Mouse (Mus musculus): ENCODE data around the gene Cib4. TPM values are rescaled to one million over a fixed set of nuclear protein-coding genes. Genes with fewer than 3 reads are reported as not detected.

Cib4 gene
- polyA plus RNA-seq, 1 experiment from 2014 or later, result not detected

- H3K9ac ChIP-seq (ENCODE audit: low read length), result no peak overlapping the region
- H3K4me3 ChIP-seq (ENCODE audit: control insufficient read depth in 1 of 2, insufficient read depth in 1 of 2, low read depth in 1 of 2, low read length in 2 of 2), result no peak overlapping the region
- H3K4me1 ChIP-seq (ENCODE audit: control insufficient read depth in 2 of 2, insufficient read depth in 2 of 2, low read length in 2 of 2), result peaks cover 12 to 15% of the 10 kb centered on the region in 2 experiments
- no peaks in the 10 kb centered on the region for H3K9me3 ChIP-seq (ENCODE audit: control insufficient read depth, low read length)
- H3K4me2 ChIP-seq (ENCODE audit: low read length), result no peak overlapping the region
- ATAC-seq (ENCODE audit: insufficient number of reproducible peaks, insufficient read depth, low FRiP score, low read depth), result no peak
- H3K27ac ChIP-seq (replicated peaks in 1 of 2; ENCODE audit: control insufficient read depth in 1 of 2, insufficient read depth in 1 of 2, low read depth in 2 of 2, low read length in 2 of 2), result no peak overlapping the region
- no peaks in the 10 kb centered on the region for H3K36me3 ChIP-seq (ENCODE audit: control insufficient read depth, insufficient read depth, low read length)
- WGBS, result 86% methylated on average over 8 of the region's 8 CpGs
- no peaks in the 10 kb centered on the region for H3K27me3 ChIP-seq (ENCODE audit: control insufficient read depth, insufficient read depth, low read length)
Measured at GRCm38 (mm10) chr5:30551022-30551638, 5.5 kb upstream of the Cib4 start.

- Histone ChIP-seq H3K4me3 (ENCODE audit: control insufficient read depth in 1 of 2, insufficient read depth in 1 of 2, low read depth in 1 of 2, low read length in 2 of 2) (no peak overlapping the region), H3K4me2 (ENCODE audit: low read length) (no peak overlapping the region), H3K27me3 (ENCODE audit: control insufficient read depth, insufficient read depth, low read length) (no peaks in the 10 kb centered on the region), H3K4me1 (ENCODE audit: control insufficient read depth in 2 of 2, insufficient read depth in 2 of 2, low read length in 2 of 2) (peaks cover 12 to 14% of the 10 kb centered on the region in 2 experiments), H3K9ac (ENCODE audit: low read length) (no peak overlapping the region), H3K36me3 (ENCODE audit: control insufficient read depth, insufficient read depth, low read length) (no peaks in the 10 kb centered on the region), H3K9me3 (ENCODE audit: control insufficient read depth, low read length) (no peaks in the 10 kb centered on the region), H3K27ac (replicated peaks in 1 of 2; ENCODE audit: control insufficient read depth in 1 of 2, insufficient read depth in 1 of 2, low read depth in 2 of 2, low read length in 2 of 2) (no peak overlapping the region)
- 58% methylated on average over 9 of the region's 9 CpGs for WGBS
- no peak; the same call in 1 of the 2 replicates for ATAC-seq (ENCODE audit: insufficient number of reproducible peaks, insufficient read depth, low FRiP score, low read depth)
Measured at GRCm38 (mm10) chr5:30550334-30551021, 4.8 kb upstream of the Cib4 start.

- Histone ChIP-seq H3K4me1 (ENCODE audit: control insufficient read depth in 2 of 2, insufficient read depth in 2 of 2, low read length in 2 of 2) (peaks cover 9 to 15% of the 10 kb centered on the region in 2 experiments; a peak in 3 of 4 replicates), H3K4me3 (ENCODE audit: control insufficient read depth in 1 of 2, insufficient read depth in 1 of 2, low read depth in 1 of 2, low read length in 2 of 2) (no peak overlapping the region), H3K27ac (replicated peaks in 1 of 2; ENCODE audit: control insufficient read depth in 1 of 2, insufficient read depth in 1 of 2, low read depth in 2 of 2, low read length in 2 of 2) (no peak overlapping the region), H3K9ac (ENCODE audit: low read length) (no peak overlapping the region), H3K27me3 (ENCODE audit: control insufficient read depth, insufficient read depth, low read length) (no peaks in the 10 kb centered on the region), H3K9me3 (ENCODE audit: control insufficient read depth, low read length) (no peaks in the 10 kb centered on the region), H3K4me2 (ENCODE audit: low read length) (no peak overlapping the region), H3K36me3 (ENCODE audit: control insufficient read depth, insufficient read depth, low read length) (no peaks in the 10 kb centered on the region)
- no peak for ATAC-seq (ENCODE audit: insufficient number of reproducible peaks, insufficient read depth, low FRiP score, low read depth)
- 74% methylated on average over 2 of the region's 2 CpGs for WGBS
Measured at GRCm38 (mm10) chr5:30548681-30549080, 3.0 kb upstream of the Cib4 start.

- peaks cover 8 to 11% of the 10 kb centered on the region in 2 experiments; a peak in 3 of 4 replicates for H3K4me1 ChIP-seq (ENCODE audit: control insufficient read depth in 2 of 2, insufficient read depth in 2 of 2, low read length in 2 of 2)
- no peaks in the 10 kb centered on the region for H3K27me3 ChIP-seq (ENCODE audit: control insufficient read depth, insufficient read depth, low read length)
- ATAC-seq (ENCODE audit: insufficient number of reproducible peaks, insufficient read depth, low FRiP score, low read depth), result no peak
- H3K4me2 ChIP-seq (ENCODE audit: low read length), result no peak overlapping the region
- no peak overlapping the region for H3K4me3 ChIP-seq (ENCODE audit: control insufficient read depth in 1 of 2, insufficient read depth in 1 of 2, low read depth in 1 of 2, low read length in 2 of 2)
- H3K9me3 ChIP-seq (ENCODE audit: control insufficient read depth, low read length), result no peaks in the 10 kb centered on the region
- no peak overlapping the region for H3K9ac ChIP-seq (ENCODE audit: low read length)
- H3K27ac ChIP-seq (replicated peaks in 1 of 2; ENCODE audit: control insufficient read depth in 1 of 2, insufficient read depth in 1 of 2, low read depth in 2 of 2, low read length in 2 of 2), result 0 out of 4 replicates have a peak overlapping the region, but pooled peaks of 1 of the 2 experiments have one; percentile 24
- H3K36me3 ChIP-seq (ENCODE audit: control insufficient read depth, insufficient read depth, low read length), result no peaks in the 10 kb centered on the region
- 19% methylated on average over 7 of the region's 7 CpGs for WGBS
Measured at GRCm38 (mm10) chr5:30536051-30536570, 9.5 kb downstream of the Cib4 start.

GRCm38 (mm10) chr5:30534637-30535036 is 11.0 kb downstream of the Cib4 start:
- WGBS, result 77% methylated on average over 6 of the region's 6 CpGs
- Histone ChIP-seq H3K27me3 (ENCODE audit: control insufficient read depth, insufficient read depth, low read length) (no peaks in the 10 kb centered on the region), H3K9ac (ENCODE audit: low read length) (no peak overlapping the region), H3K4me3 (ENCODE audit: control insufficient read depth in 1 of 2, insufficient read depth in 1 of 2, low read depth in 1 of 2, low read length in 2 of 2) (no peak overlapping the region), H3K27ac (replicated peaks in 1 of 2; ENCODE audit: control insufficient read depth in 1 of 2, insufficient read depth in 1 of 2, low read depth in 2 of 2, low read length in 2 of 2) (no peak overlapping the region), H3K9me3 (ENCODE audit: control insufficient read depth, low read length) (no peaks in the 10 kb centered on the region), H3K4me2 (ENCODE audit: low read length) (no peak overlapping the region), H3K36me3 (ENCODE audit: control insufficient read depth, insufficient read depth, low read length) (no peaks in the 10 kb centered on the region), H3K4me1 (ENCODE audit: control insufficient read depth in 2 of 2, insufficient read depth in 2 of 2, low read length in 2 of 2) (peaks cover 8 to 11% of the 10 kb centered on the region in 2 experiments; a peak in 3 of 4 replicates)
- ATAC-seq (ENCODE audit: insufficient number of reproducible peaks, insufficient read depth, low FRiP score, low read depth), result no peak

- H3K27ac ChIP-seq (replicated peaks in 1 of 2; ENCODE audit: control insufficient read depth in 1 of 2, insufficient read depth in 1 of 2, low read depth in 2 of 2, low read length in 2 of 2), result no peak overlapping the region
- H3K9ac ChIP-seq (ENCODE audit: low read length), result no peak overlapping the region
- no peak for ATAC-seq (ENCODE audit: insufficient number of reproducible peaks, insufficient read depth, low FRiP score, low read depth)
- WGBS, result 39% methylated on average over 4 of the region's 4 CpGs
- H3K9me3 ChIP-seq (ENCODE audit: control insufficient read depth, low read length), result no peaks in the 10 kb centered on the region
- H3K4me2 ChIP-seq (ENCODE audit: low read length), result no peak overlapping the region
- no peak overlapping the region for H3K4me3 ChIP-seq (ENCODE audit: control insufficient read depth in 1 of 2, insufficient read depth in 1 of 2, low read depth in 1 of 2, low read length in 2 of 2)
- H3K4me1 ChIP-seq (ENCODE audit: control insufficient read depth in 2 of 2, insufficient read depth in 2 of 2, low read length in 2 of 2), result peaks cover 2 to 5% of the 10 kb centered on the region in 2 experiments; a peak in 3 of 4 replicates
- no peaks in the 10 kb centered on the region; the same call in 1 of the 2 replicates for H3K27me3 ChIP-seq (ENCODE audit: control insufficient read depth, insufficient read depth, low read length)
- no peaks in the 10 kb centered on the region for H3K36me3 ChIP-seq (ENCODE audit: control insufficient read depth, insufficient read depth, low read length)
Measured at GRCm38 (mm10) chr5:30528906-30529305, 16.7 kb downstream of the Cib4 start.

- H3K4me1 ChIP-seq (ENCODE audit: control insufficient read depth in 2 of 2, insufficient read depth in 2 of 2, low read length in 2 of 2), result peaks cover 2 to 5% of the 10 kb centered on the region in 2 experiments; a peak in 3 of 4 replicates
- 73% methylated on average over 5 of the region's 5 CpGs for WGBS
- H3K4me3 ChIP-seq (ENCODE audit: control insufficient read depth in 1 of 2, insufficient read depth in 1 of 2, low read depth in 1 of 2, low read length in 2 of 2), result no peak overlapping the region
- no peaks in the 10 kb centered on the region for H3K9me3 ChIP-seq (ENCODE audit: control insufficient read depth, low read length)
- no peaks in the 10 kb centered on the region; the same call in 1 of the 2 replicates for H3K27me3 ChIP-seq (ENCODE audit: control insufficient read depth, insufficient read depth, low read length)
- H3K27ac ChIP-seq (replicated peaks in 1 of 2; ENCODE audit: control insufficient read depth in 1 of 2, insufficient read depth in 1 of 2, low read depth in 2 of 2, low read length in 2 of 2), result no peak overlapping the region
- H3K9ac ChIP-seq (ENCODE audit: low read length), result no peak overlapping the region
- H3K4me2 ChIP-seq (ENCODE audit: low read length), result no peak overlapping the region
- H3K36me3 ChIP-seq (ENCODE audit: control insufficient read depth, insufficient read depth, low read length), result no peaks in the 10 kb centered on the region
- no peak for ATAC-seq (ENCODE audit: insufficient number of reproducible peaks, insufficient read depth, low FRiP score, low read depth)
Measured at GRCm38 (mm10) chr5:30527129-30527528, 18.5 kb downstream of the Cib4 start.

Measured in heart, embryonic 14.5 days (tissue).